In the genomic region with DNA sequence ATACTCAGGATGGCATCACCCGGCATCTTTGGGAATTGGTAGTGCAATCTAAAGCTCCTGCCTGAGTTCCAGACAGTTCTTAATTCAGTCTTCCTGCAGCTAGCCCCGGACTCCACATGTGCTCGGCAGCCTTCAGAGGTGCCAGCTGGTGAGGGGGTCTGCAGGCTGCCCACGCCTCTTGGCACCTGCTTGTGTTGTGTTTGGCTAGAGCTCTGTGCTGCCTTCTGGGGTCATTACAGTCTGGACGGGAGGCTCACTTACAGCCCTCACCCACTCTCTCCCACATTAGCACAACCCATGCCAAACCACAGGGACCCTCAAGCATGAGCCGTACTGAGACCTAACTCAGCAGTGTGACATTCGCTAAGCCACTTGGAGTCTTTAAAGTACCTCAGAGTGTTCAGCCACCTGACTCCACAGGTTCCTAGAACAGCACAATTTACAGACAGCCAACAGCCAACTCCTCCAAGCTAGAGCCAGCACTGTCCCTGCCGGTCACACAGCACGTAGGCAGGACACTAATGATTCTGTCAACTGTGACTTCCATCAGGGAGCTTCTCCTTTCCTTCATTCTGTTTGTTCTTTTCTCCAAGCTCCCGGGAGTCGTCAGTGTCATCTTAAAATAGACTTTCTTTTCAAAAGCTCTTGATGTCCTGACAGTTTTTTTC, we compare ENCODE assay signal across 14 mouse cellular contexts.
DNase-seq lines count a peak whose midpoint lies in the region; ATAC-seq and TF ChIP-seq lines count a peak whose summit lies in the region.
"Had no signal": no experiment of that assay in that cellular context is flagged by ENCODE, and none has a peak within 500 bp of the region (broad histone marks: within the 10 kb centered on the region; RNA-seq: fewer than 3 reads in every experiment).

No protein-coding gene starts in this region.

- H3K9ac ChIP-seq in forebrain, postnatal 0 days, result no peak overlapping the region
- H3K9ac ChIP-seq in forebrain, embryonic 14.5 days (ENCODE audit: low read length), result no peak overlapping the region
- H3K9ac ChIP-seq in midbrain, embryonic 13.5 days (replicated peaks), result no peak overlapping the region
- H3K9ac ChIP-seq in hindbrain, embryonic 14.5 days, result no peak overlapping the region
- H3K9ac ChIP-seq in limb, embryonic 15.5 days, result no peak overlapping the region
- H3K9ac ChIP-seq: lung, embryonic 14.5 days had no signal

- TF ChIP-seq CTCF in forebrain, postnatal 0 days (IDR thresholded peaks at IDR 0.05; ENCODE audit: low read depth), result no peak

- no peaks in the 10 kb centered on the region for H3K9me3 ChIP-seq in forebrain, postnatal 0 days (ENCODE audit: low read length)
- no peaks in the 10 kb centered on the region; the same call in 1 of the 2 replicates for H3K9me3 ChIP-seq in forebrain, embryonic 14.5 days (replicated peaks; ENCODE audit: control insufficient read depth, low read length)
- H3K9me3 ChIP-seq in midbrain, embryonic 13.5 days, result 0 out of 2 replicates have a peak, but pooled peaks cover 5% of the 10 kb centered on the region
- H3K9me3 ChIP-seq in midbrain, embryonic 10.5 days (replicated peaks), result 0 out of 2 replicates have a peak, but pooled peaks cover 4% of the 10 kb centered on the region
- H3K9me3 ChIP-seq in hindbrain, embryonic 14.5 days (ENCODE audit: control insufficient read depth, low read length), result no peaks in the 10 kb centered on the region
- no peaks in the 10 kb centered on the region for H3K9me3 ChIP-seq in limb, embryonic 15.5 days
- H3K9me3 ChIP-seq: megakaryocyte, embryonic 14.5 days had no signal

- H3K4me2 ChIP-seq in forebrain, postnatal 0 days (ENCODE audit: low read depth), result no peak overlapping the region
- H3K4me2 ChIP-seq in forebrain, embryonic 14.5 days (ENCODE audit: low read length), result no peak overlapping the region
- H3K4me2 ChIP-seq in midbrain, embryonic 13.5 days (replicated peaks), result no peak overlapping the region
- no peak overlapping the region for H3K4me2 ChIP-seq in hindbrain, embryonic 14.5 days (replicated peaks)
- H3K4me2 ChIP-seq in limb, embryonic 15.5 days, result no peak overlapping the region
- H3K4me2 ChIP-seq: lung, embryonic 14.5 days had no signal

- no peak for DNase-seq in forebrain, postnatal 0 days
- DNase-seq in forebrain, embryonic 14.5 days (ENCODE audit: low spot score), result no peak
- no peak for DNase-seq in midbrain, embryonic 10.5 days (ENCODE audit: low spot score)
- no peak for DNase-seq in hindbrain, embryonic 14.5 days (ENCODE audit: low spot score)
- no peak for DNase-seq in T-cell, adult 2 months (ENCODE audit: low spot score)
- DNase-seq: heart, postnatal 10 days; kidney, postnatal 36 days; liver; lung, embryonic 14.5 days had no signal

- no peak overlapping the region for H3K27ac ChIP-seq in forebrain, postnatal 0 days (ENCODE audit: low read depth, low read length)
- no peak overlapping the region for H3K27ac ChIP-seq in forebrain, embryonic 14.5 days (ENCODE audit: low read depth, low read length)
- no peak overlapping the region for H3K27ac ChIP-seq in midbrain, embryonic 13.5 days
- no peak overlapping the region for H3K27ac ChIP-seq in midbrain, embryonic 10.5 days (replicated peaks)
- no peak overlapping the region; the same call in 1 of the 2 replicates for H3K27ac ChIP-seq in hindbrain, embryonic 14.5 days
- peak overlapping the region; percentile 22; the same call in 1 of the 2 replicates for H3K27ac ChIP-seq in limb, embryonic 15.5 days

- H3K4me1 ChIP-seq in forebrain, postnatal 0 days (ENCODE audit: insufficient read depth), result no peaks in the 10 kb centered on the region; the same call in 1 of the 2 replicates
- no peaks in the 10 kb centered on the region for H3K4me1 ChIP-seq in forebrain, embryonic 14.5 days (ENCODE audit: control insufficient read depth, insufficient read depth, low read length)
- H3K4me1 ChIP-seq in midbrain, embryonic 13.5 days (replicated peaks), result peaks cover 6% of the 10 kb centered on the region; the same call in 1 of the 2 replicates
- H3K4me1 ChIP-seq in midbrain, embryonic 10.5 days, result peaks cover 9% of the 10 kb centered on the region; the same call in 1 of the 2 replicates
- H3K4me1 ChIP-seq in hindbrain, embryonic 14.5 days (replicated peaks; ENCODE audit: control insufficient read depth, insufficient read depth, low read length), result no peaks in the 10 kb centered on the region; the same call in 1 of the 2 replicates
- peaks cover 15% of the 10 kb centered on the region for H3K4me1 ChIP-seq in limb, embryonic 15.5 days

- H3K4me3 ChIP-seq in forebrain, postnatal 0 days (ENCODE audit: low read depth, low read length), result no peak overlapping the region
- H3K4me3 ChIP-seq in forebrain, embryonic 14.5 days (ENCODE audit: low read depth, low read length), result no peak overlapping the region
- no peak overlapping the region for H3K4me3 ChIP-seq in midbrain, embryonic 13.5 days (replicated peaks)
- H3K4me3 ChIP-seq in midbrain, embryonic 10.5 days, result no peak overlapping the region
- no peak overlapping the region for H3K4me3 ChIP-seq in hindbrain, embryonic 14.5 days (replicated peaks; ENCODE audit: low read length)
- no peak overlapping the region for H3K4me3 ChIP-seq in limb, embryonic 15.5 days
- H3K4me3 ChIP-seq: erythroblast, embryonic 14.5 days; megakaryocyte, embryonic 14.5 days had no signal

- ATAC-seq in forebrain, postnatal 0 days, result peak; percentile 76
- ATAC-seq in forebrain, embryonic 14.5 days, result no peak
- peak; percentile 40; the same call in 1 of the 2 replicates for ATAC-seq in midbrain, embryonic 13.5 days
- 0 out of 2 replicates have a peak, but pooled peaks have one; percentile 31 for ATAC-seq in hindbrain, embryonic 14.5 days (ENCODE audit: low FRiP score)
- peak; percentile 76 for ATAC-seq in limb, embryonic 15.5 days (ENCODE audit: insufficient number of reproducible peaks, low FRiP score, low TSS enrichment, low read depth)
- ATAC-seq: intestine, postnatal 0 days had no signal

- H3K36me3 ChIP-seq in forebrain, postnatal 0 days (ENCODE audit: insufficient read depth), result no peaks in the 10 kb centered on the region
- no peaks in the 10 kb centered on the region for H3K36me3 ChIP-seq in forebrain, embryonic 14.5 days (ENCODE audit: control insufficient read depth, insufficient read depth, low read length)
- no peaks in the 10 kb centered on the region; the same call in 1 of the 2 replicates for H3K36me3 ChIP-seq in midbrain, embryonic 13.5 days
- no peaks in the 10 kb centered on the region for H3K36me3 ChIP-seq in midbrain, embryonic 10.5 days
- no peaks in the 10 kb centered on the region for H3K36me3 ChIP-seq in hindbrain, embryonic 14.5 days (replicated peaks; ENCODE audit: control insufficient read depth, insufficient read depth)
- H3K36me3 ChIP-seq in limb, embryonic 15.5 days, result 0 out of 2 replicates have a peak, but pooled peaks cover 2% of the 10 kb centered on the region

- H3K27me3 ChIP-seq in forebrain, postnatal 0 days (ENCODE audit: insufficient read depth, low read length), result no peaks in the 10 kb centered on the region
- no peaks in the 10 kb centered on the region for H3K27me3 ChIP-seq in forebrain, embryonic 14.5 days (replicated peaks; ENCODE audit: control insufficient read depth, insufficient read depth, low read length)
- H3K27me3 ChIP-seq in midbrain, embryonic 13.5 days, result no peaks in the 10 kb centered on the region
- H3K27me3 ChIP-seq in midbrain, embryonic 10.5 days (ENCODE audit: low read depth, poor library complexity, severe bottlenecking), result no peaks in the 10 kb centered on the region
- no peaks in the 10 kb centered on the region for H3K27me3 ChIP-seq in hindbrain, embryonic 14.5 days (ENCODE audit: control insufficient read depth, insufficient read depth, low read length)
- H3K27me3 ChIP-seq in limb, embryonic 15.5 days, result no peaks in the 10 kb centered on the region
- H3K27me3 ChIP-seq: megakaryocyte, embryonic 14.5 days had no signal

- WGBS in forebrain, postnatal 0 days, result 51% methylated on average over 11 of the region's 11 CpGs
- WGBS in forebrain, embryonic 14.5 days, result 74% methylated on average over 11 of the region's 11 CpGs
- WGBS in midbrain, embryonic 13.5 days, result 62% methylated on average over 11 of the region's 11 CpGs
- 82% methylated on average over 11 of the region's 11 CpGs for WGBS in midbrain, embryonic 10.5 days
- WGBS in hindbrain, embryonic 14.5 days, result 56% methylated on average over 11 of the region's 11 CpGs
- WGBS in limb, embryonic 15.5 days, result 60% methylated on average over 11 of the region's 11 CpGs
